Mouse (Mus musculus) E14TG2a.4 (cell line): ENCODE measurements around the gene Sptb.

ENCODE experiments used
- CTCF ChIP-seq: conservative IDR thresholded peaks from 2 replicates; pipeline ENCODE4 v1.5.1; 2014; ENCODE audit warnings: low read length
- NANOG ChIP-seq: IDR thresholded peaks from 2 replicates; pipeline ENCODE4 v1.6.1; 2014; ENCODE audit warnings: borderline replicate concordance, low read length, mixed read lengths
- POU5F1 ChIP-seq: IDR thresholded peaks from 2 replicates; pipeline ENCODE4 v1.6.1; 2014; ENCODE audit warnings: low read length, borderline replicate concordance

DNA sequence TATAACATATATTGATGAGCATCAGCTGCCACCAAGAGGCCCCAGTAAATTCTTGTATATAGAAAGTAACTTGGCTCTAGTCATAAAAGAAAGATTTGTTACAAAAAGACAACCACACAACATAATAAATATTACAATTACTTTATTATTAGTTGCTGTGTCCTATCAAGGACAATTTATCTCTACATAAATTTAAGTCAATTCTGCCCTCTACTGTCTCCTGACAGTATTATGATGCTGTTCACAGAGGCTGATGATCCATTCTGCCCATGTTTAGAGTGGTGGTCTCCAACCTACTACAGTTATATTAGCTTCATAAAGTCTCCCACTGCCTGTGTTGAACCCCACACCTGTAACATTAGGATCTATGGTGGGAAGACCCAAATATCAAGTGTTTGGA lies 10.2 kb upstream of the Sptb start:
- TF ChIP-seq CTCF = no peak
- TF ChIP-seq NANOG = no peak
- TF ChIP-seq POU5F1 = no peak
